Mouse (Mus musculus): ENCODE results near the gene Gm17535. TPM values are rescaled to one million over a fixed set of nuclear protein-coding genes. Genes with fewer than 3 reads are reported as not detected.
"Not testable (repeated sequence)": the region's sequence is repeated elsewhere in the genome, so short reads cannot be mapped to it uniquely, and the experiment has no call there.

Gene Gm17535
- polyA plus RNA-seq, 1 experiment from 2014 or later = not detected

GRCm38 (mm10) chr9:3023312-3023984 is 11.0 kb upstream of the Gm17535 start, which contains the start of gene Gm10718:
Gene Gm10718 (plus strand): TSS chr9:3023547.
- 69% methylated on average over 9 of the region's 13 CpGs for WGBS
- H3K36me3 ChIP-seq (ENCODE audit: control insufficient read depth, insufficient read depth, low read length); H3K4me2 ChIP-seq; H3K27me3 ChIP-seq (replicated peaks; ENCODE audit: control insufficient read depth, insufficient read depth, low read length); ATAC-seq (replicated peaks; ENCODE audit: low FRiP score); H3K4me1 ChIP-seq (replicated peaks; ENCODE audit: control insufficient read depth, insufficient read depth, low read length); H3K4me3 ChIP-seq (ENCODE audit: low read depth, low read length); DNase-seq (ENCODE audit: low spot score); H3K27ac ChIP-seq (ENCODE audit: low read depth, low read length); H3K9me3 ChIP-seq (ENCODE audit: control insufficient read depth, low read length); H3K9ac ChIP-seq (ENCODE audit: low read depth, low read length): not testable (repeated sequence)

GRCm38 (mm10) chr9:3023985-3024648 is 10.3 kb upstream of the Gm17535 start:
- H3K9me3 ChIP-seq (ENCODE audit: control insufficient read depth, low read length); H3K36me3 ChIP-seq (ENCODE audit: control insufficient read depth, insufficient read depth, low read length); H3K27me3 ChIP-seq (replicated peaks; ENCODE audit: control insufficient read depth, insufficient read depth, low read length); ATAC-seq (replicated peaks; ENCODE audit: low FRiP score); H3K4me1 ChIP-seq (replicated peaks; ENCODE audit: control insufficient read depth, insufficient read depth, low read length); H3K4me2 ChIP-seq; H3K9ac ChIP-seq (ENCODE audit: low read depth, low read length); DNase-seq (ENCODE audit: low spot score); H3K4me3 ChIP-seq (ENCODE audit: low read depth, low read length); H3K27ac ChIP-seq (ENCODE audit: low read depth, low read length): not testable (repeated sequence)
- WGBS = 59% methylated on average over 15 of the region's 16 CpGs

- H3K9me3 ChIP-seq (ENCODE audit: control insufficient read depth, low read length); ATAC-seq (replicated peaks; ENCODE audit: low FRiP score); H3K9ac ChIP-seq (ENCODE audit: low read depth, low read length); H3K36me3 ChIP-seq (ENCODE audit: control insufficient read depth, insufficient read depth, low read length); DNase-seq (ENCODE audit: low spot score); H3K27ac ChIP-seq (ENCODE audit: low read depth, low read length); H3K4me2 ChIP-seq; H3K4me3 ChIP-seq (ENCODE audit: low read depth, low read length); H3K27me3 ChIP-seq (replicated peaks; ENCODE audit: control insufficient read depth, insufficient read depth, low read length); H3K4me1 ChIP-seq (replicated peaks; ENCODE audit: control insufficient read depth, insufficient read depth, low read length): not testable (repeated sequence)
- WGBS = 71% methylated on average over 12 of the region's 12 CpGs
Observed at GRCm38 (mm10) chr9:3024912-3025467, 9.4 kb upstream of the Gm17535 start, which contains the start of gene Gm10717. Gene Gm10717 (plus strand): TSS chr9:3025417.

GRCm38 (mm10) chr9:3025653-3026052 is 8.7 kb upstream of the Gm17535 start:
- not testable (repeated sequence) for H3K9ac ChIP-seq (ENCODE audit: low read depth, low read length); H3K27me3 ChIP-seq (replicated peaks; ENCODE audit: control insufficient read depth, insufficient read depth, low read length); DNase-seq (ENCODE audit: low spot score); H3K4me2 ChIP-seq; ATAC-seq (replicated peaks; ENCODE audit: low FRiP score); H3K4me1 ChIP-seq (replicated peaks; ENCODE audit: control insufficient read depth, insufficient read depth, low read length); H3K9me3 ChIP-seq (ENCODE audit: control insufficient read depth, low read length); H3K36me3 ChIP-seq (ENCODE audit: control insufficient read depth, insufficient read depth, low read length); H3K27ac ChIP-seq (ENCODE audit: low read depth, low read length); H3K4me3 ChIP-seq (ENCODE audit: low read depth, low read length)
- 56% methylated on average over 4 of the region's 6 CpGs for WGBS

GRCm38 (mm10) chr9:3026136-3026535 is 8.3 kb upstream of the Gm17535 start:
- not testable (repeated sequence) for DNase-seq (ENCODE audit: low spot score); H3K27me3 ChIP-seq (replicated peaks; ENCODE audit: control insufficient read depth, insufficient read depth, low read length); H3K9me3 ChIP-seq (ENCODE audit: control insufficient read depth, low read length); H3K36me3 ChIP-seq (ENCODE audit: control insufficient read depth, insufficient read depth, low read length); H3K9ac ChIP-seq (ENCODE audit: low read depth, low read length); H3K4me1 ChIP-seq (replicated peaks; ENCODE audit: control insufficient read depth, insufficient read depth, low read length); H3K4me2 ChIP-seq; H3K27ac ChIP-seq (ENCODE audit: low read depth, low read length); H3K4me3 ChIP-seq (ENCODE audit: low read depth, low read length); ATAC-seq (replicated peaks; ENCODE audit: low FRiP score)
- WGBS = 77% methylated on average over 5 of the region's 5 CpGs

- ATAC-seq (replicated peaks; ENCODE audit: low FRiP score); H3K4me3 ChIP-seq (ENCODE audit: low read depth, low read length); H3K9me3 ChIP-seq (ENCODE audit: control insufficient read depth, low read length); H3K9ac ChIP-seq (ENCODE audit: low read depth, low read length); DNase-seq (ENCODE audit: low spot score); H3K27me3 ChIP-seq (replicated peaks; ENCODE audit: control insufficient read depth, insufficient read depth, low read length); H3K27ac ChIP-seq (ENCODE audit: low read depth, low read length); H3K4me2 ChIP-seq; H3K4me1 ChIP-seq (replicated peaks; ENCODE audit: control insufficient read depth, insufficient read depth, low read length); H3K36me3 ChIP-seq (ENCODE audit: control insufficient read depth, insufficient read depth, low read length): not testable (repeated sequence)
- WGBS = 67% methylated on average over 9 of the region's 9 CpGs
Observed at GRCm38 (mm10) chr9:3026741-3027140, 7.7 kb upstream of the Gm17535 start.

GRCm38 (mm10) chr9:3027200-3027599 is 7.2 kb upstream of the Gm17535 start:
- 69% methylated on average over 9 of the region's 9 CpGs for WGBS
- DNase-seq (ENCODE audit: low spot score) = peak; percentile 32
- H3K27ac ChIP-seq (ENCODE audit: low read depth, low read length); ATAC-seq (replicated peaks; ENCODE audit: low FRiP score); H3K4me1 ChIP-seq (replicated peaks; ENCODE audit: control insufficient read depth, insufficient read depth, low read length); H3K36me3 ChIP-seq (ENCODE audit: control insufficient read depth, insufficient read depth, low read length); H3K4me3 ChIP-seq (ENCODE audit: low read depth, low read length); H3K4me2 ChIP-seq; H3K27me3 ChIP-seq (replicated peaks; ENCODE audit: control insufficient read depth, insufficient read depth, low read length); H3K9ac ChIP-seq (ENCODE audit: low read depth, low read length); H3K9me3 ChIP-seq (ENCODE audit: control insufficient read depth, low read length): not testable (repeated sequence)

- H3K36me3 ChIP-seq (ENCODE audit: control insufficient read depth, insufficient read depth, low read length) = not testable (repeated sequence)
- WGBS = 60% methylated on average over 12 of the region's 16 CpGs
Observed at GRCm38 (mm10) chr9:3029276-3030000, 5.0 kb upstream of the Gm17535 start.

More at GRCm38 (mm10) chr9:3029276-3030000, 5.0 kb upstream of the Gm17535 start:
- H3K27me3 ChIP-seq (replicated peaks; ENCODE audit: control insufficient read depth, insufficient read depth, low read length); H3K4me3 ChIP-seq (ENCODE audit: low read depth, low read length); H3K9me3 ChIP-seq (ENCODE audit: control insufficient read depth, low read length); ATAC-seq (replicated peaks; ENCODE audit: low FRiP score); DNase-seq (ENCODE audit: low spot score); H3K4me2 ChIP-seq; H3K4me1 ChIP-seq (replicated peaks; ENCODE audit: control insufficient read depth, insufficient read depth, low read length); H3K27ac ChIP-seq (ENCODE audit: low read depth, low read length); H3K9ac ChIP-seq (ENCODE audit: low read depth, low read length): not testable (repeated sequence)
